Mouse (Mus musculus) MEL (cell line): ENCODE data around the gene Col7a1. TPM values are rescaled to one million over a fixed set of nuclear protein-coding genes. Genes with fewer than 3 reads are reported as not detected.

Source experiments
- DNase-seq: peaks from one replicate; pipeline ENCODE4 v3.0.0; 2011; ENCODE audit warnings: low read depth, low spot score
- H3K27ac ChIP-seq: 2 replicates; pipeline ENCODE4 v1.5.1; 2012; ENCODE audit warnings: low read depth, mild to moderate bottlenecking, control low read depth, low read length, moderate library complexity; ENCODE audit not compliant: control insufficient read depth
- H3K27me3 ChIP-seq, 2 experiments: fragments of 150-350 bp in 1 of 2; sonication (generic) in 1 of 2; 2 replicates each; pipeline ENCODE4 v1.6.1; 2012; ENCODE audit warnings: low read length in 2 of 2, mild to moderate bottlenecking in 2 of 2, improper control_type of control experiment in 1 of 2, moderate library complexity in 1 of 2; ENCODE audit not compliant: insufficient read depth in 2 of 2, control insufficient read depth in 1 of 2
- H3K36me3 ChIP-seq, 2 experiments: 2 replicates each; pipeline ENCODE4 v1.6.1; 2012 to 2014; ENCODE audit warnings: low read length in 2 of 2, improper control_type of control experiment in 1 of 2, inconsistent platforms in 1 of 2, mild to moderate bottlenecking in 1 of 2; ENCODE audit not compliant: insufficient read depth in 2 of 2, control insufficient read depth in 1 of 2
- H3K4me1 ChIP-seq, 2 experiments: fragments of 150-350 bp in 1 of 2; sonication (generic) in 1 of 2; 2 replicates each; pipeline ENCODE4 v1.6.1; 2012; ENCODE audit warnings: low read length in 2 of 2, improper control_type of control experiment in 1 of 2, mild to moderate bottlenecking in 1 of 2; ENCODE audit not compliant: insufficient read depth in 2 of 2, control insufficient read depth in 1 of 2
- H3K4me3 ChIP-seq, 2 experiments: fragments of 150-350 bp in 1 of 2; sonication (generic) in 1 of 2; 2 replicates each; pipeline ENCODE4 v1.5.1; 2012; ENCODE audit warnings: low read depth in 2 of 2, low read length in 2 of 2, mild to moderate bottlenecking in 2 of 2, moderate library complexity in 2 of 2, control low read depth in 1 of 2, improper control_type of control experiment in 1 of 2; ENCODE audit not compliant: control insufficient read depth in 1 of 2, insufficient read depth in 1 of 2
- H3K79me2 ChIP-seq: 2 replicates; pipeline ENCODE4 v1.6.1; 2012; ENCODE audit warnings: mild to moderate bottlenecking, low read length, moderate library complexity; ENCODE audit not compliant: control insufficient read depth, poor library complexity, insufficient read depth
- H3K9ac ChIP-seq: 2 replicates; pipeline ENCODE4 v1.6.1; 2012; ENCODE audit warnings: low read depth, mild to moderate bottlenecking, control low read depth, low read length, moderate library complexity; ENCODE audit not compliant: control insufficient read depth, poor library complexity, severe bottlenecking
- H3K9me3 ChIP-seq: fragments of 150-350 bp; sonication (generic); replicated peaks from 2 replicates; pipeline ENCODE4 v1.6.1; 2012; ENCODE audit warnings: mild to moderate bottlenecking, low read length, improper control_type of control experiment, moderate library complexity; ENCODE audit not compliant: insufficient read depth
- BHLHE40 ChIP-seq: IDR thresholded peaks from 2 replicates; pipeline ENCODE4 v1.6.1; 2012; ENCODE audit warnings: low read depth, mild to moderate bottlenecking, inconsistent platforms, low read length, improper control_type of control experiment, borderline replicate concordance
- CHD1 ChIP-seq: IDR thresholded peaks from 2 replicates; pipeline ENCODE4 v1.6.1; 2012; ENCODE audit warnings: low read depth, mild to moderate bottlenecking, inconsistent platforms, low read length, improper control_type of control experiment
- CHD2 ChIP-seq: IDR thresholded peaks from 2 replicates; pipeline ENCODE4 v1.6.1; 2011; ENCODE audit warnings: low read length, improper control_type of control experiment
- E2F4 ChIP-seq: IDR thresholded peaks from 2 replicates; pipeline ENCODE4 v1.6.1; 2011; ENCODE audit warnings: low read depth, low read length, improper control_type of control experiment, borderline replicate concordance
- ELF1 ChIP-seq: IDR thresholded peaks from 2 replicates; pipeline ENCODE4 v1.6.1; 2014; ENCODE audit warnings: low read depth, mild to moderate bottlenecking, inconsistent platforms, low read length, improper control_type of control experiment, moderate library complexity
- ETS1 ChIP-seq: IDR thresholded peaks from 2 replicates; pipeline ENCODE4 v1.6.1; 2012; ENCODE audit warnings: low read depth, mild to moderate bottlenecking, inconsistent platforms, low read length, improper control_type of control experiment, moderate library complexity
- GATA1 ChIP-seq: IDR thresholded peaks from 2 replicates; pipeline ENCODE4 v1.6.1; 2011; ENCODE audit warnings: low read depth, low read length, improper control_type of control experiment
- HCFC1 ChIP-seq: IDR thresholded peaks from 2 replicates; pipeline ENCODE4 v1.6.1; 2012; ENCODE audit warnings: low read depth, mild to moderate bottlenecking, inconsistent platforms, low read length, improper control_type of control experiment, moderate library complexity
- KAT2A ChIP-seq: conservative IDR thresholded peaks from 2 replicates; pipeline ENCODE4 v1.6.1; 2012; ENCODE audit warnings: low read depth, low read length, improper control_type of control experiment, inconsistent platforms
- MAFK ChIP-seq: IDR thresholded peaks from 2 replicates; pipeline ENCODE4 v1.6.1; 2011; ENCODE audit warnings: low read depth, mild to moderate bottlenecking, low read length, improper control_type of control experiment, borderline replicate concordance
- MAZ ChIP-seq: IDR thresholded peaks from 2 replicates; pipeline ENCODE4 v1.6.1; 2012; ENCODE audit warnings: low read depth, mild to moderate bottlenecking, inconsistent platforms, low read length, improper control_type of control experiment
- MEF2A ChIP-seq: IDR thresholded peaks from 2 replicates; pipeline ENCODE4 v1.6.1; 2014; ENCODE audit warnings: low read depth, mild to moderate bottlenecking, inconsistent platforms, low read length, improper control_type of control experiment; ENCODE audit not compliant: poor library complexity, insufficient replicate concordance, severe bottlenecking; ENCODE audit errors: extremely low read depth
- MXI1 ChIP-seq: IDR thresholded peaks from 2 replicates; pipeline ENCODE4 v1.6.1; 2011; ENCODE audit warnings: mild to moderate bottlenecking, low read depth, low read length, improper control_type of control experiment
- MYC ChIP-seq: IDR thresholded peaks from 2 replicates; pipeline ENCODE4 v1.6.1; 2011; ENCODE audit warnings: low read depth, mild to moderate bottlenecking, low read length, improper control_type of control experiment, moderate library complexity
- NELFE ChIP-seq: IDR thresholded peaks from 2 replicates; pipeline ENCODE4 v1.6.1; 2011; ENCODE audit warnings: low read depth, low read length, improper control_type of control experiment
- NRF1 ChIP-seq: IDR thresholded peaks from 2 replicates; pipeline ENCODE4 v1.6.1; 2014; ENCODE audit warnings: low read depth, mild to moderate bottlenecking, inconsistent platforms, low read length, improper control_type of control experiment, moderate library complexity; ENCODE audit not compliant: poor library complexity, insufficient read depth, severe bottlenecking
- POLR2A ChIP-seq, 2 experiments: IDR thresholded peaks; 2 replicates each; pipeline ENCODE4 v1.6.1; 2011 to 2012; ENCODE audit warnings: low read length in 2 of 2, mild to moderate bottlenecking in 2 of 2, control low read depth in 1 of 2, improper control_type of control experiment in 1 of 2, low read depth in 1 of 2, moderate library complexity in 1 of 2; ENCODE audit not compliant: control insufficient read depth in 1 of 2, insufficient read depth in 1 of 2, poor library complexity in 1 of 2
- POLR2AphosphoS5 ChIP-seq: IDR thresholded peaks from 2 replicates; pipeline ENCODE4 v1.6.1; 2012; ENCODE audit warnings: low read depth, borderline replicate concordance, mild to moderate bottlenecking, inconsistent platforms, low read length, moderate library complexity, mixed read lengths
- RCOR1 ChIP-seq: IDR thresholded peaks from 2 replicates; pipeline ENCODE4 v1.6.1; 2012; ENCODE audit warnings: low read depth, mild to moderate bottlenecking, inconsistent platforms, low read length, improper control_type of control experiment
- SIN3A ChIP-seq: IDR thresholded peaks from 2 replicates; pipeline ENCODE4 v1.6.1; 2012; ENCODE audit warnings: low read length, improper control_type of control experiment, inconsistent platforms
- TBP ChIP-seq: IDR thresholded peaks from 2 replicates; pipeline ENCODE4 v1.8.0; 2011; ENCODE audit warnings: low read depth, low read length, improper control_type of control experiment
- USF1 ChIP-seq: IDR thresholded peaks from 2 replicates; pipeline ENCODE4 v1.6.1; 2014; ENCODE audit warnings: low read depth, mild to moderate bottlenecking, inconsistent platforms, low read length, improper control_type of control experiment, moderate library complexity
- USF2 ChIP-seq, 2 experiments: IDR thresholded peaks; 2 replicates each; pipeline ENCODE4 v1.6.1; 2011 to 2012; ENCODE audit warnings: improper control_type of control experiment in 2 of 2, low read length in 2 of 2, borderline replicate concordance in 1 of 2, inconsistent platforms in 1 of 2, low read depth in 1 of 2, mild to moderate bottlenecking in 1 of 2; ENCODE audit not compliant: insufficient read depth in 1 of 2
- ZC3H11A ChIP-seq: IDR thresholded peaks from 2 replicates; pipeline ENCODE4 v1.6.1; 2012; ENCODE audit warnings: low read depth, mild to moderate bottlenecking, inconsistent platforms, low read length, improper control_type of control experiment
- polyA plus RNA-seq, 2 experiments: library from polyadenylated mRNA; stranded (reverse) in 1 of 2; unstranded in 1 of 2; fragments of >175 nt in 1 of 2; fragments of >200 nt in 1 of 2; gene quantifications; 2 replicates each; pipeline versions ENCODE4 v1.2.1 to v1.2.4; 2012; ENCODE audit warnings: low replicate concordance in 2 of 2, low read depth in 1 of 2; ENCODE audit not compliant: insufficient read length in 2 of 2, insufficient read depth in 1 of 2, missing spikeins in 1 of 2
- total RNA-seq: library from RNA; depleted of rRNA; stranded (reverse); fragments of 300-350 nt; gene quantifications from 2 replicates; pipeline ENCODE4 v1.2.3, GENCODE M21; 2012

The Col7a1 gene
- total and polyA plus RNA-seq, 3 experiments = 1.2 to 2.6 TPM; not detected in 1

GRCm38 (mm10) chr9:108983209-108983608, 29.8 kb downstream of the Col7a1 start:
- Histone ChIP-seq H3K9me3 (no peaks in the 10 kb centered on the region), H3K36me3 (no peaks in the 10 kb centered on the region), H3K9ac (0 out of 2 replicates have a peak overlapping the region, but pooled peaks have one; percentile 2), H3K4me1 (peaks cover 3 to 18% of the 10 kb centered on the region in 2 experiments; a peak in 2 of 4 replicates), H3K27ac (no peak overlapping the region), H3K79me2 (no peaks in the 10 kb centered on the region), H3K4me3 (peak overlapping the region; percentile 2 to 60), H3K27me3 (no peaks in the 10 kb centered on the region)
- DNase-seq = peak; percentile 58
- TF ChIP-seq BHLHE40 (peak; percentile 88), SIN3A (peak; percentile 23; the same call in 1 of the 2 replicates), USF2 (IDR thresholded peaks at IDR 0.05; ENCODE audit: borderline replicate concordance in 1 of 2, insufficient read depth in 1 of 2, low read depth in 1 of 2, low read length in 2 of 2) (peak in 1 of 2 experiments; percentile 51; a peak in 1 of 4 replicates), MXI1 (no peak), HCFC1 (peak; percentile 25; the same call in 1 of the 2 replicates), USF1 (peak; percentile 88), POLR2AphosphoS5 (no peak)

- Histone ChIP-seq H3K4me3 (no peak within 1 kb of the TSS), H3K9ac (no peak within 1 kb of the TSS), H3K4me1 (peaks cover 3 to 31% of the 10 kb centered on the region in 2 experiments), H3K36me3 (peaks cover 0 to 6% of the 10 kb centered on the region in 2 experiments; a peak in 2 of 4 replicates)
- TF ChIP-seq ETS1 = no peak
- TF ChIP-seq MEF2A = no peak
- no peak for TF ChIP-seq CHD2
- TF ChIP-seq NRF1 = no peak
- no peak for TF ChIP-seq USF1
- no peak for TF ChIP-seq NELFE
- no peak for TF ChIP-seq ZC3H11A
- no peak for TF ChIP-seq MYC
- no peak for TF ChIP-seq POLR2A (IDR thresholded peaks at IDR 0.05; ENCODE audit: control insufficient read depth in 1 of 2, insufficient read depth in 1 of 2, low read depth in 1 of 2, low read length in 2 of 2, poor library complexity in 1 of 2)
- no peak for TF ChIP-seq RCOR1
- no peak for TF ChIP-seq CHD1
- no peak for TF ChIP-seq E2F4
- TF ChIP-seq GATA1 = no peak
- TF ChIP-seq TBP = no peak
- no peak for TF ChIP-seq MAFK
- no peak for TF ChIP-seq USF2 (IDR thresholded peaks at IDR 0.05; ENCODE audit: borderline replicate concordance in 1 of 2, insufficient read depth in 1 of 2, low read depth in 1 of 2, low read length in 2 of 2)
- TF ChIP-seq MAZ = no peak
- no peak for TF ChIP-seq KAT2A
- no peak for TF ChIP-seq ELF1
- TF ChIP-seq, all 39 proteins: peak for 0
- no peak within 1 kb of the TSS for H3K27ac ChIP-seq
- no peak for DNase-seq
- no peaks in the 10 kb centered on the region for H3K79me2 ChIP-seq
- no peaks in the 10 kb centered on the region for H3K27me3 ChIP-seq
- H3K9me3 ChIP-seq = no peaks in the 10 kb centered on the region
These were observed 32.3 kb downstream of the Col7a1 start, which contains the start of gene Ucn2 for GRCm38 (mm10) chr9:108985710-108986109. Gene Ucn2 (plus strand): TSS chr9:108986010.
